Mouse (Mus musculus): ENCODE data around the gene Alox12b. TPM values are rescaled to one million over a fixed set of nuclear protein-coding genes. Genes with fewer than 3 reads are reported as not detected.

The Alox12b gene
- total RNA-seq, 1 experiment from 2014 or later, result not detected

DNA sequence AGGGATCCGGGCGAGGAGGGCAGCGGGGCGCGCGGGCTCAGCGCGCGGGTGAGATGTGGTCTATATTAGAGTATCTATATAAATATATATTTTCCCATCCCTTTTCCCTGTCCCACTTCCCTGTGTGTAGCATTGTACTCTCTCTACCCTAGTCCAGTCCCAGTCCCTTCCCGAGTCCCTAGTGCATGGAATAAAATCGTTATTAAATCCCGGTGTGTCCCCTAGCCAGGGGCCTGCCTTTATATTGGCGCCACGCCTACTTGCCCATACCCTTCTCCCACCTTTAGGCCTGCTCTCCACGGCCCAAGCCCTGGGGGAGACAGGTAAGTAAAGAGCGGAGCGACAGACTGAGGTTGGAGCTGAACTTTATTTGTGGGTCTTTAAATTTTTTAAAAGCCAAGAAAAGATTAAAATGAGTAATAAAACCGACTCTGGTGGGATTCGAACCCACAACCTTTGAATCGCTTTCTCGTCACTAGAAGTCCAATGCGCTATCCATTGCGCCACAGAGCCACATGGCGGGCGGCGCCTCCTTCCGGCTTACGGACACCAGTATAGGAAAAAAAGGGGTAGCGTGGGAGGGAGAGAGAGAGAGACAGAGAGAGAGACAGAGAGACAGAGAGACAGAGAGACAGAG is 33.6 kb upstream of the Alox12b start:
- ATAC-seq (replicated peaks; ENCODE audit: low read depth, poor library complexity, severe bottlenecking), result no peak

DNA sequence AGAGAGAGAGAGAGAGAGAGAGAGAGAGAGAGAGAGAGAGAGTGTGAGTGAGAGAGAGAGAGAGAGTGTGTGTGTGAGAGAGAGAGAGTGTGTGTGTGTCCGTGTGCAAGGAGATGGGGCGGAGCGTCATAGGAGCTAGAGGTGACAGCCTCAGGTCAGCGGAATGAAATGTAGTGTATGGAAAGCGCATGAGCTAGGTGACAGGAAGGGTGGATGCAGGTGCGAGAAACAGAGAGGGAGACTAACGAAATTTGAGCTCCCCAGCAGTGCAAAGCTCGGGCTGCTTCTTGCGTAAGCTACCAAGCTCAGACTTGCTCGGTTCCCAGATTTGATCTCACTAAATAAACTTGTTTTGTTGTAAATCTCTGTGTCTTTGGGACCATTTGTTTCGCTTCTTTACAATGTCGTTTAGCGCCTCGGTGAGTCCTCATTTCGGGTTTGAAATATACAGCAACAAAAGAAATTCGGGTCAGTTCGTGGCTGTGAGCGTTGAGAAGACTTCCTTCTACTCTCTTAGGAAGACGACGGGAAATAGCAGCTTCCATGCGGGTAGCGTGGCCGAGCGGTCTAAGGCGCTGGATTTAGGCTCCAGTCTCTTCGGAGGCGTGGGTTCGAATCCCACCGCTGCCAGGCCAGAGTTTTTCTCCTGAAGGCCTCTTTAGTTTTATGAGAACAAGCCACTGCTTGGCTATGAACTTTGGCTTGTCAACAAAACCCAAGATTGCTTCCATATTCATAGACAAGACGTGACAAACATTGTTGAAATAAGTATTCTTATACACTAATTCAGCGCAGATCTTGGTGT is 32.9 kb upstream of the Alox12b start:
- peak; percentile 19 for ATAC-seq (replicated peaks; ENCODE audit: low read depth, poor library complexity, severe bottlenecking)

DNA sequence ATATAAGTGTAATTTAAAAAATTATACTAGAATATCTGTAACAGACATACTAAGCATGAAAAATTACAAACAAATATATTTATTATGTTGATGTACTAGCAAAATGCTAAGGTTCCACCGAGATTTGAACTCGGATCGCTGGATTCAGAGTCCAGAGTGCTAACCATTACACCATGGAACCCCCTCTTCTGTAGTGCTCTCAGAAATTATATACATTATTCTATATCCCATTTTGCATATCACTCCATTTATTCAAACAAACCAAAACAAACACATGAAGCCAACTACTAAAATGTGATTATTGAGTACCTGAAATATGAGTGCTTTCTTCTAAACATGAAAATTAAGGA is 32.3 kb upstream of the Alox12b start:
- no peak for ATAC-seq (replicated peaks; ENCODE audit: low read depth, poor library complexity, severe bottlenecking)

DNA sequence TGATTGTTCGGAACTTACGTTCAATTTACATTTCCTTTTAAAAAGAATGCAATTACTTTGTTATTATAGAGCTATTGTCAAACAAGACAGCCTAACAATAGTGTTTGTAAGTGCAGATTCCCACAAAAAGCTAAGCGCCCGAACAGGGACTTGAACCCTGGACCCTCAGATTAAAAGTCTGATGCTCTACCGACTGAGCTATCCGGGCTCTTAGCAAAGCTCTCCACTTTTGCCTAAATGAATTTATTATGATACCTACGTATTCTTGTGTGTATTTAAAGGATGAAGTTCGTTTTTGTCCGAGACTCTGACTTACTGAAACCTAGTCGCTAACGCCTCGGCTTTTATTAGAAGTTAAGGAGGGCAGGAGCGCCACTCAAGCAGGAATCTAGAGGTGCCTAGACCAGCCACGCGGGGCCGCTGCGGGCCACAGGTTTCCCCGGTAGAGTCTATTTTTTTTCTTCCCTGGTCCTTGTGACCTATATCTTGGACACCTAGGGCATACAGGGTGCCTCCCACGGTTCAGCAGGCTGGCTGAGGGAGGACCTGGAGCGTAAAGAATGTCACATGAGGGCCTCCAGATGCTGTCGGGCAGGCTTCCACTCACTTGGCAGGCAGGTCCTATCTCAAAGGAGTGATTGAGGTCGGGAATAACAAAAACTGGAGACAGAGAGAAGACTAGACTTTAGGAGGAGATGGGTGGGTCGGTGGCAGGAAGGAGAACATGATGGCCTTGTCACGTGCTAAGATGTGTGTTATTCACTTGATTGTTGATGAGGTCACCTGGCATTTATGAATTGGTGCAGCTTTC is 31.5 kb upstream of the Alox12b start:
- ATAC-seq (replicated peaks; ENCODE audit: low read depth, poor library complexity, severe bottlenecking), result peak; percentile 39

DNA sequence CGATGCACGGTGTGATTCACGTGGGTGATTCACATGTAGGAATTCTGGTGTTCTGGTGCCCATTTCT is 31.1 kb upstream of the Alox12b start, which contains the start of gene Aloxe3:
Gene Aloxe3, plus strand, starts transcription at position 45 of the 67 bp plus-strand sequence.
- ATAC-seq (replicated peaks; ENCODE audit: low read depth, poor library complexity, severe bottlenecking), result no peak

DNA sequence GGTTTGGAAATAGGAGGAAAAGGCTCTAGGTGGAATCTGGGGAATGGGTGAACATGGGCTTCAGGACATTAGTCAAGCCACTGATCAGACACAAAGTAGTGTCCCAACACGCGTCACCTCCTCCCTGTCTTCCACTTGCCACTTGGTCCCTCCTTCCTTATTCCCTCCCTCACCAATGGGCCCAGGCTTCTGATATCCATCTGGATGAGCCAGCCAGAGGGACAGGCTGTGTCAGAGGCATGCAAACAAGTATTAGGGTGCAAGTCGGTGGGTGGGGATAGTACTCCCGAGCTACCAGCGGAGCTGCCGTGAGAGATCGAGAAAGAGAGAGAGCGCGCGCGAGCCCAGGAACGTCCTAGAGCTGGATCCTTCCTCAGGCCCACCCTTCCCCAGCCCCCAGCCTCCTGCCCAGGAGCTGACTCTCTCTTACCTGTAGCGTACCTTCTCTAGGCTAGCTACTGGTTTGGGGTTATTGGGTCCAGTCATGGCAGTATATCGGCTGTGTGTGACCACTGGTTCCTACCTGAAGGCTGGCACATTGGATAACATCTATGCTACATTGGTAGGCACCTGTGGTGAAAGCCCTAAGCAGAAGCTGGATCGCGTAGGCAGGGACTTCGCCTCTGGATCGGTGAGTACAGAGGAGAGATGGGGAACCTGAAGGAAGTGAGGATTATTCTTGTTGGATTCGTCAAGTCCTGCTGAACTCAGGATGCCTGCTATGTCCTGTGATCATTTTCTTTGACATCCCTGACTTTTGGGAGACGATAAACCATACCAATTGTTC is 30.7 kb upstream of the Alox12b start:
- no peak for ATAC-seq (replicated peaks; ENCODE audit: low read depth, poor library complexity, severe bottlenecking)

DNA sequence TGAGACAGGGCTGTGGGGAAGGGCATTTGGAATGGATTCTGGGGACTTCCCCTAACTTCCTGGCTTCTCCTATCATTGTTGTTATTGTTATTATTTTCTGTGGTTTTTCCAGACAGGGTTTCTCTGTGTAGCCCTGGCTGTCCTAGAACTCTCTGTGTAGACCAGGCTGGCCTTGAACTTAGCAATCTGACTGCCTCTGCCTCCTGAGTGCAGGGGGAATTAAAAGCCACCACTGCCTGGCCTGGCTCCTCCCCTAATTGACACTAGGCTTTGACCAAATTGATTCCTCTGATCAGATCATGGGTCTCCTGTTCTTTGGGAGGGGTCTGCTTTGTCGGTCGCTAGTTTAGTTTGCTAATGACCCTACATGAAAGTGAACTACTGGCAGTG is 30.1 kb upstream of the Alox12b start:
- ATAC-seq (replicated peaks; ENCODE audit: low read depth, poor library complexity, severe bottlenecking), result no peak

DNA sequence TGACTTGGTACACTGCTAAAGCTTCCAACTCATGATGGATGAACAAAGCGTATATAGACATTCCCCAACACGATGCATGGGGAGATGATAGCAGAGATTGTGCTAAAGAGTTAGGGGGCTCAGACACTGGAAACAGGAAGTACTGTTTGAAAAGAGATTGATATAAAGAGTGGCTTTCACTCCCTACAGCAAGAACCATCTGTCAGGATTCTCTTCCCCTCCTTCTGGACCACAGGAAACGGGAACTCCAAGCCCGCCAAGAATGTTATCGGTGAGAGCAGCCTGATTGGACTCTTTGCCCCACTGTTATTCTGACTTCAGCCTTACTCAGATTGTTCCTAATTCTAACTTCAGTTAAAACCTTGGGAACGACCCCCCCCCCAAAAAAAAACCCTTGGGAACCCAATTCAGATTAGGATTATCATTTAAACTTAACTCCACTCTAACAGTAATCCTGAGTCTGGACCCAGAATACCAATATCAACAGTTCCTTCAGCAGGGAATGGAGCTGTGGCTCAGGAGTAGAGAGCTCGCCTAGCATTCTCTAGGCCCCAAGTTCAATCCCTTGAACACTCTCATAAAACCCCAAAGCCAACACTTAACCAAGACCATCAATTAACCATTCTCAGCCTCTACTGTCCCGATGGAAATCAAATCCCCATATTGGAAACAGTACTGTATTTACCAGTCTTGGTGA is 28.2 kb upstream of the Alox12b start:
- no peak for ATAC-seq (replicated peaks; ENCODE audit: low read depth, poor library complexity, severe bottlenecking)

DNA sequence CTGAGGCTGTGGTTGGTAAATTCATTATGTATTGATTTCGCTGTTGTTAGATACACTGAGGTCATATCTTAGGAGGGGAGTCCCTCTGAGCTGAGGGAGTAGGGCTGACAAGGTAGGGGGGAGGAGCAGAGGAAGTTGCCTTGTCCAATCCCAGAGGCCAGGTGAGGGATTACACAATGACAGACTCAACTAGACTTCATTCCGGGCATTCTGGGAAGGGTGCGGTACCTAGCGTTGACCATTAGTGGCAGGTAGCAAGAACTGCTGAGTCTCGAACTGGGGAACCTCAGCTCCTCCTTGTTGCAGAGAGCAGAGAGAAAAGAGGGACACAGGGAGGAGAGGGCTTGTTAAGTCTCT is 23.2 kb upstream of the Alox12b start:
- no peak for ATAC-seq (replicated peaks; ENCODE audit: low read depth, poor library complexity, severe bottlenecking)

DNA sequence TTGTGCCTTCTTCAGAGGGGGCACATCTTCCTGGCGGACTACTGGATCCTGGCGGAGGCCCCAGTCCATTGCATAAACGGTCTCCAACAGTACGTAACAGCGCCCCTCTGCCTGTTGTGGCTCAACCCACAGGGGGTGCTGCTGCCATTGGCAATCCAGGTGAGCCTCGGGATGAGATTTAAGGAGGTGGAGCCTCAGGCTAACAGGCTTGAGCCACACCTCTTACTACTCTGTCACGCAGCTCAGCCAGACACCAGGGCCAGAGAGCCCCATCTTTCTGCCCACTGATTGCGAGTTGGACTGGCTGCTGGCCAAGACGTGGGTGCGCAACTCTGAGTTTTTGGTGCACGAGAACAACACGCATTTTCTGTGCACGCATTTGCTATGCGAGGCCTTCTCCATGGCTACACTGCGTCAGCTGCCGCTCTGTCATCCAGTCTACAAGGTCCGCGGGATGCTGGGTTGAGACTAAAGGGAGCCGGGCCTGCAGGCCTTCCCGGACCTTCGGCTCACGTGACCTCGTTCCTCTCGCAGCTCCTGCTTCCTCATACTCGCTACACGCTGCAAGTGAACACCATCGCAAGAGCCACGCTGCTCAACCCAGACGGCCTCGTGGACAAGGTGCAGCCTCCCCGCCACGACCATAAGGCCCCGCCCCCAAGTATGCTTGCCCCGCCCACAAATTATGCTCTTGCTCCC is 22.7 kb upstream of the Alox12b start:
- ATAC-seq (replicated peaks; ENCODE audit: low read depth, poor library complexity, severe bottlenecking), result peak; percentile 77

DNA sequence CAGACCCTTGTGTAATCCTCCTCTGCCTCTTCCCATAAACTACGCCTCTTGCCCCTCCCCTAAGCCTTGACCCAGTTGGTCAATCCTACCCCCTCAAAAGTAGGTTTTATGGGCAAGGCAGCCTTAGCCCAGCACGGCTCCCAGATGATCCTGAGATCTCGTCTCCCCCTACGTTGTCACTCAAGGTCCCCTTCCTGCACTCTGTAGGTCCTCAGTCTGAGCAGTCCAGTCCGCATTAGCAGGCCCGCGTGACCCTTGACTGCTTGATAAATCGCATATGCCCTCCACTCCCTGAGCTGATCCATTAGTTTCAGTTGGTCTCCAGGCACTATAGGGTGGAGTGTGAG is 22.2 kb upstream of the Alox12b start:
- no peak for ATAC-seq (replicated peaks; ENCODE audit: low read depth, poor library complexity, severe bottlenecking)

DNA sequence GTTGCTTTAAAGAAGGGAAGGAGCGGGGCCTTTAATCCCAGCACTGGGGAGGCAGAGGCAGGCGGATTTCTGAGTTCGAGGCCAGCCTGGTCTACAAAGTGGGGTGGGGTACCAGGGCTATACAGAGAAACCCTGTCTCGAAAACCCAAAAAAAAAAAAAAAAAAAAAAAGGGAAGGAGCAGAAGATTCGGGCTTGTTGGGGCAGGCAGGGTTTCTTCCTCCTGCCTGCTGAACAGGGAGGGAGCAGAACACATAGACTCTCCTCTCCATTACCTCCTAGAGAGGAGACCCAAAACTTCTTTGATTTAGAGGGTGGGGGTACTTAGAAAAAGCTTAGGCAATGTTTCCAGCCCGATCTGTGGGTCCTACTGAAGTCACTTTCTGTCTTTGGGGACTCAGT is 21.4 kb upstream of the Alox12b start:
- ATAC-seq (replicated peaks; ENCODE audit: low read depth, poor library complexity, severe bottlenecking), result no peak

DNA sequence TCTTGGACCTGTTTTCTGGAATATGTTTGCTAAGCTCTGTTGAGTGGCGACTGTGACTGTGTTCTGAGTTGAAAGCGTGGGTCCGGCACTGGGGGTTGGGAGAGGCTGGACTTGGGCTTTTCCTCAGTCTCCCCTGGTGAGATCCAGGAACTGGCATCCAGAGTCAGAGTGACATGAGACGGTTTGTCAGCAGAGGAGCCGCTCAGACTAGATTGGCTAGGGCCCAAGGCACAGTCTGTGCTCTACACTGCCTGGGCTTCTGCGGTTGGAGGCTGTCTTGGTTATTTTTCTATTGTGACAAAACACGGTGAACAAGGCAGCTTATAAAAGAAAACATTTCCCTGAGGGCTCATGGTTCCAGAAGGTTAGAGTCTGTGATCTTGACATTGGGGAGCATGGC is 9.2 kb upstream of the Alox12b start:
- ATAC-seq (replicated peaks; ENCODE audit: low read depth, poor library complexity, severe bottlenecking), result no peak

DNA sequence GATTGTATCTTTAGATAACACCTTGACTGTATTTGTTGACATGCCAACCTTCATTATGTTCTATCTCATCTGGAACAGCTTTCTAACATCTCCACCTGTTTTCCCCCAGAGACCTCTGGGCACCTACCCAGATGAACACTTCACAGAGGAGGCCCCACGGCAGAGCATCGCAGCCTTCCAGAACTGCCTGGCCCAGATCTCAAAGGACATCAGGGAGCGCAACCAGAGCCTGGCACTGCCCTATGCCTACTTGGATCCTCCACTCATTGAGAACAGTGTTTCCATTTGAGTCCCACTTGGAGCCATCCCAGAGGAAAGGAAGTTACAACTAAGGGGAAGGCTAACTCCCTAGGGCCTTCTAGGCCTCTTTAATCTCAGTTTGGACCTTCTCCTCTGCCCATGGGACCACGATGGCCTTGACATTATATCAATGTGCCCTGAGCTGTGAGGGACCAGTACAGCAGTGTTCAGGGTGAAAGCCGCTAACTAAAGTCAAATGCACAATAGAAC is 8.3 kb upstream of the Alox12b start:
- no peak for ATAC-seq (replicated peaks; ENCODE audit: low read depth, poor library complexity, severe bottlenecking)

DNA sequence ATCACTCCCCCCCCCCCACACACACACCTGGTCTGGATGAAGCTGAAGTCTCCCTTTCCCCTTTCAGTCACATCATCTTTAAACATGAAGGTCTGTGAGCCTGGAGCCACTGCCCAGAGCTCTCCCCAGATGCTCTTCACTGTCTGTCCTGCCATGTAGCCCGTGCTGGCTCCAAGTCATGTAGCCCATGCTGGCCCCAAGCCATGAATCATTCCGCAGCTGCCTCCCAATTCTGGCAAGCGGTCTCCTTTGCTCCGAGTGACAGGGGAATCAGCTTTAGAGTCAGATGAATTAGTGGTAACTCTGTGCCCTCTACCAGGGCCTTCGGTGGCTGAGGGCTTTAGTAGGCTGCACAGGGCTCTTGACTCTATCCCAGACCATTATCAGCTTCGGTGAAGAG is 7.1 kb upstream of the Alox12b start:
- no peak for ATAC-seq (replicated peaks; ENCODE audit: low read depth, poor library complexity, severe bottlenecking)

DNA sequence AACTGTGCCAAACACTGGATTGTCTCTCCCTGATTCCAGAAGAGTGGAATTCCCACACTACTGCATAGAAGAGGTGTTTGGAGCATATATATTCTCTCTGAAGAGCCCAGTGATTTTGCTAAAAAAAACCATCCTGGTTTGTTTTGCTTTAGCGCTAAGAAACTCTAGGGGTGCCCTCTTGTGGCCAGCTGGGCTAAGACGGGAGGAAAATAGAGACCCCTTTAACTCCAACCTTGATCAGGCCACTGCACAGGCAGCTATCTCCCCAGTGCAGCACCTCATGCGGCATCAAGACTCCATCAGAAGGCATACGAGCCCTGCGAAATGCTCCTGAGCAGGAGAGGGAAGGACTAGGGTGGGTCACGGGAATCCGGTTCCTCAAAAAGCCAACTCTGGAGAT is 6.3 kb upstream of the Alox12b start:
- peak; percentile 78 for ATAC-seq (replicated peaks; ENCODE audit: low read depth, poor library complexity, severe bottlenecking)

DNA sequence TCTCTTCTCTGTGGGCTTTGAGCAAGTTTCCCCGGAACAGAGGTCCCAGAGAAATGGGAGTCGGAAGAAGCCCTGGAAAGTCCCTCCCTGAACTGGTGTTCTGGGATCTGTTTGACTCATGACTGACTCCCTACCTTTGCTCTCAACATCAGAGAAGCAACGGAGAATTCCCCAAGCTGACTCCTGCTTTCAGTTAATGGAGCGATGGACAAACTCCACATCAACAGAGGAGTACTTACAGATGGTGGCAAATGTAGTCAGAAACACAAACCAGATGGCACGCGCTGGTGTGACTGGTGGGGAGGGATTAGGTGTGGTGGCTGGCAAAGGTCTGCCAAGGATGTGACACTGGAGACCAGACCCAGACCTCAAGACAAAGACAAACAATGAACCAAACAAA is 5.8 kb upstream of the Alox12b start:
- ATAC-seq (replicated peaks; ENCODE audit: low read depth, poor library complexity, severe bottlenecking), result no peak

DNA sequence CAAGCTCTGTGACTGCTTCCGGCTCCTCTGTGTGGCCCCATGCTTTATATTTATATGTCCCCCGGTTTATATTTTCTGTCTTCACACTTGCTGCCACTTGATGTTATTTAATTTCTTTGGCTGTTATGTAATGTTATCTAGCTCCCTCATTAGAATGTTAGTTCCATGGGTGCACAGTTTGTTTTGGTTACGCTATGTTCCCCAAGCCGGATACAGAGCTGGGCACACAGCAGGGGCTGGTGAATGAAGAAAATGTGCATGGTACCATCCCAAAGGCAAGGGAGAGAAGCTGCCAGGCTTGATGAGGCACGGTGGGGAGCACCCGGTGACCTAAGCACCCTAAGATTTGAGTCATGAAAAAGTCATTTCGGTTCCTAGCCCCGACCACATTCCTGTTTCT is 3.0 kb upstream of the Alox12b start:
- no peak for ATAC-seq (replicated peaks; ENCODE audit: low read depth, poor library complexity, severe bottlenecking)

DNA sequence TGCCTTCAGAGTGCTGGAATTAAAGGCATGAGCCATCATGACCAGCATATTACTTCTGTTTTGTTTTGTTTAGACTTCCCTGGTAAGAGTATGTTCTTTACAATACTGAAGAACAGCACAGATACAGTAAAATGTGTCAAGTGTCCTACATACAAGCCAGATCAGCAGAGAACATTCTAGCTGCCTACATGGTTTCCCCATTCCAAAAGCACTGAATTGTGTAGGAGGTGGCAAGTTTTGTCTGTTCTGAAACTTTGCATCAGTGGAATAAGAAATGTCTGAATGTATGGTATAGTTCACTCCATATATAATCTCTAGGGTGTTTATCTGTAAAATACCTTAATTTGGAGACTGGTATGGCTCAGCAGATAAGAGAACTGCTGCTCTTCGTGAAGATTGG is 1.4 kb upstream of the Alox12b start:
- ATAC-seq (replicated peaks; ENCODE audit: low read depth, poor library complexity, severe bottlenecking), result no peak

DNA sequence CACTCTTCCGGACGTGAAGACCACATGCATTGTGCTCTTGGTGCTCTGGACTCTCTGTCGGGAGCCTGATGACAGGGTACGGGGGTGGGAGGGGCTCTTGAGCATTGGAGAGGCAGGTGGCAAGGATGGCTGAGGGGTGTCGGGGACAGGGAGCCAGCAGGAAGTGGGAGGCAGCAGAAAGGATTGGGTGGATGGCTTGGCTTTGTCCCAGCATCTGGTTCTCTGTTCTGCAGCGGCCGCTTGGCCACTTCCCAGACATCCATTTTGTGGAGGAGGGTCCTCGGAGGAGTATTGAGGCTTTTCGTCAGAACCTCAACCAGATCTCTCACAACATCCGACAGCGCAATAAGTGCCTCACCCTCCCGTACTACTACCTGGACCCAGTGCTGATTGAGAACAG is 12.5 kb downstream of the Alox12b start:
- no peak for ATAC-seq (replicated peaks; ENCODE audit: low read depth, poor library complexity, severe bottlenecking)

Data from common myeloid progenitor, adult 5-6 weeks (primary cell).